Mouse (Mus musculus) bone marrow, adult 2 months (tissue): ENCODE results near the gene Ints5. TPM values are rescaled to one million over a fixed set of nuclear protein-coding genes. Genes with fewer than 3 reads are reported as not detected.

ENCODE experiments used
- H3K27ac ChIP-seq: fragments of 200-500 bp; 2 replicates; pipeline ENCODE4 v1.5.1; 2012; ENCODE audit warnings: low read depth, mild to moderate bottlenecking, control low read depth, inconsistent platforms, low read length; ENCODE audit not compliant: control insufficient read depth, poor library complexity, insufficient read depth
- H3K4me1 ChIP-seq: fragments of 200-500 bp; 2 replicates; pipeline ENCODE4 v1.6.1; 2011; ENCODE audit warnings: low read length; ENCODE audit not compliant: control insufficient read depth, insufficient read depth
- H3K4me3 ChIP-seq: fragments of 200-500 bp; replicated peaks from 2 replicates; pipeline ENCODE3; 2011; ENCODE audit warnings: mild to moderate bottlenecking, low read depth, low read length, control low read depth; ENCODE audit not compliant: control insufficient read depth
- CTCF ChIP-seq: fragments of 200-500 bp; IDR thresholded peaks from 2 replicates; pipeline ENCODE4 v1.5.1; 2011; ENCODE audit warnings: low read length, control low read depth; ENCODE audit not compliant: control insufficient read depth, insufficient read depth
- POLR2A ChIP-seq: fragments of 200-500 bp; IDR thresholded peaks from 2 replicates; pipeline ENCODE4 v1.6.1; 2011; ENCODE audit warnings: low read depth, mild to moderate bottlenecking, control low read depth, low read length, borderline replicate concordance; ENCODE audit not compliant: control insufficient read depth
- WGBS: fragments of 180-500 bp; shearing (Covaris S2); methylation state at CpG from one replicate; pipeline ENCODE4 v1.1.7; 2018; 5-methylcytosine and 5-hydroxymethylcytosine counted together
- polyA plus RNA-seq: library from polyadenylated mRNA; stranded (reverse); fragments of >200 nt; gene quantifications from 2 replicates; pipeline ENCODE4 v1.2.4, GENCODE M21; 2011; ENCODE audit warnings: low replicate concordance; ENCODE audit not compliant: missing spikeins, insufficient read depth, insufficient read length

Ints5 gene
- 6.7 and 12.1 TPM in 2 replicates for polyA plus RNA-seq

DNA sequence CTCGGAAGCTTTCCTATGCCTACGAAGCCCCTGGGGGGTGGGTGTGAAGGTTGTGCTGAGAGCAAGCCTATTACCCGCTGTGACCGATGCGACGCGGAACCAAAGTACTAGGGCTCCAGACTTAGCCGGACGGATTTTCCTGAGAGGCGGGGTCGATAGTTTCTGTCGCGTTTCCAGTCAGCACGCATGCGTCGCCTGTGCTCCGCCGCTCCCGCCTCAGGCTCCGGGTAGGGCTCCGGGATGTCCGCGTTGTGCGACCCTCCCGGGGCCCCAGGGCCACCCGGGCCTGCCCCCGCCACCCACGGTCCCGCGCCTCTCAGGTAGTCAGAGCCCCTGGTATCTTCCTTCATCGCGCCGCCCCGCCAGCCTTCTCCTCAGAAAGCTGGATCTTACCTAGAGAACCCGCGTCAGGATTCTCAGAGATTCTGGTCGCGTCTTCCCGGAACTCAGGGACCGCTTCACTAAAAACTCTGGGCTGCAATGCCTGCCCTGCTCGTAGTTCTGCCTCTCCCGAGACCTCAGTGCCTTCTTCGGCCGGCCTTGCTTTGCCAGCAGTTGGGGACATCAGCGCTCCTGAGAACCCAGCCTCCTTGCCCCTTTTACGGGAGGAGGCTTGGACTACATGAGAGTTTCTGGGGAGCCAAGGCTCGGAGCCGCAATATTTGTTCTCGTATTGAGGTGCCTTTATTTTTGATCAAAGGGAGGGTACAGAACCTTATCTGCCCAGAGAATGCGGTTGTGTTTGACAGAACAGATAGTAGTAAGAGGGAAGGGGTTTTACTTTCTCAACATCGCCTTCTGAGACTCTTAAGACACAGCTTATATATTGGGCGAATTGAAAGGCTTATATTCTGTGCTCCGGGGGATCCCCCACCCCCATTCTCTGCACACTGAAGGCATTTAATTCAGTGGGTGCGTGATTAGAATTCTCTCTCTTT lies at the start of gene Ints5:
Gene Ints5, plus strand, starts transcription at position 177 of the 938 bp plus-strand sequence.
- TF ChIP-seq CTCF (no peak), POLR2A (peak; percentile 77)
- Histone ChIP-seq H3K4me3 (peak within 1 kb of the TSS; percentile 71), H3K27ac (peak within 1 kb of the TSS; percentile 64), H3K4me1 (peaks cover 5% of the 10 kb centered on the region; the same call in 1 of the 2 replicates)
- 1% methylated on average over 54 of the region's 54 CpGs for WGBS

DNA sequence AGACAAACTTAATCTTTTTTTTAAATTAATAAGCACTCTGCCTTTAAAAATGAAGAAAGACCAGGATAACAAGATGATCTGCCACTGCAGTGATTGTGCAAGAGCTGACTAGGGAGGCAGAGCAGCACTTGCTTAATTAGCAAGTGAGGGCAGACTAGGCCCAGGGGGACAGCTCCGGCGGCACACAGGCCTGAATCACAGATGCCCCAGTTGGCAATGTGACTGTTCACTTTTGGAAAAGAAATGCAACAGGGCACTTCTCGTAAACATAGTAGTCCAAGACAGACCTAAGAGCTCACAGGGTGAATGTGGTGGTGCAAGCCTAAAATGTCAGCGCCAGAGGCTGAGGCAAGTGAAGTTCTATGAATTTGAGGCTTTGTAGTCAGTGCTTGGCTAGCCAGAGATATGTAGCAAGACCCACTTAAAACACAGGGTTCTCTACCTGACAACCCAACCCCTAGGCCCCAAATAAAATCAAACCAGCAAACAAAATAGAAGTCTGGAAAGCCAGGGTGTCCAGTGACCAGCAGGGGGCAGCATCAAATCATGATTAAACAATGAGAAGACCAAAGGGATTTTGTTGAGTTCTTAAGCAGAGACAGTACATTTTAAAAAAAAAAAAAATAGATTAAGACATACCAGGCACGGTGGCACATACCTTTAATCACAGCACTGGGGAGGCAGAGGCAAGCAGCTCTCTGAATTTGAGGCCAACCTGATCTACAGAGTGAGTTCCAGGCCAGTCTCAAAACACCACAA lies 48.3 kb upstream of the Ints5 start:
- H3K4me3 ChIP-seq = no peak overlapping the region
- TF ChIP-seq POLR2A (no peak), CTCF (peak; percentile 39)
- H3K27ac ChIP-seq = no peak overlapping the region
- H3K4me1 ChIP-seq = no peaks in the 10 kb centered on the region; the same call in 1 of the 2 replicates
- 56% methylated on average over 5 of the region's 5 CpGs for WGBS

DNA sequence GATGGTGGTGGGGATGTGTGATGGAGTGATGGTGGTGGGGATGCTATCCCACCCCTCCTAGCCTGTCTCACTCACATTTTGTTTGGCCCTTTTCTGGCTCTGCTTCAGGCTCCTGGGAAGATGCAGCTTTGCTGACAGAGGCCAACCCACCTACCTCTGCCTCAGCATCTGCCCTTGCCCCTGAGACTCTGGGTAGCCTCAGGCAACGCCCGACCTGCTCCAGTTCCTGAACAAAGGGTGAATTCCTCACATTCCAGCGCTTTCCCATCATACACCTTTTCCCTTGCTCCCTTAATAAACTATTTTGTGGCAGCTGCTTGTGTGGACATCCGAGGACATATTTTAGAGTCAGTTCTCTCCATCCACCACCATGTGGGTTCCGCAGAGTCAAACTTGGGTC lies 44.4 kb upstream of the Ints5 start:
- H3K27ac ChIP-seq = no peak overlapping the region
- TF ChIP-seq POLR2A (no peak), CTCF (no peak)
- H3K4me3 ChIP-seq = no peak overlapping the region
- no peaks in the 10 kb centered on the region for H3K4me1 ChIP-seq
- 86% methylated on average over 5 of the region's 5 CpGs for WGBS

- WGBS = 59% methylated on average over 7 of the region's 7 CpGs
Observed at GRCm38 (mm10) chr19:8850402-8850901, 42.4 kb upstream of the Ints5 start, which contains the start of gene Lrrn4cl. Gene Lrrn4cl, plus strand, starts transcription at chr19:8850768.

GRCm38 (mm10) chr19:8851639-8852038 lies 41.2 kb upstream of the Ints5 start:
- Histone ChIP-seq H3K4me3 (no peak overlapping the region), H3K27ac (no peak overlapping the region), H3K4me1 (no peaks in the 10 kb centered on the region)
- 69% methylated on average over 7 of the region's 7 CpGs for WGBS
- no peak for TF ChIP-seq CTCF
- TF ChIP-seq POLR2A = no peak

More at GRCm38 (mm10) chr19:8850402-8850901, 42.4 kb upstream of the Ints5 start, which contains the start of gene Lrrn4cl:
- no peak within 1 kb of the TSS for H3K27ac ChIP-seq
- H3K4me3 ChIP-seq = no peak within 1 kb of the TSS
- no peaks in the 10 kb centered on the region for H3K4me1 ChIP-seq
- TF ChIP-seq POLR2A (no peak), CTCF (no peak)

- H3K4me1 ChIP-seq = no peaks in the 10 kb centered on the region
- WGBS = 74% methylated on average over 10 of the region's 10 CpGs
- TF ChIP-seq POLR2A (no peak), CTCF (no peak)
- H3K4me3 ChIP-seq = no peak overlapping the region
- H3K27ac ChIP-seq = no peak overlapping the region
Observed at GRCm38 (mm10) chr19:8852236-8852928, 40.4 kb upstream of the Ints5 start.

GRCm38 (mm10) chr19:8853117-8853516 lies 39.7 kb upstream of the Ints5 start:
- 81% methylated on average over 3 of the region's 3 CpGs for WGBS
- Histone ChIP-seq H3K4me3 (no peak overlapping the region), H3K4me1 (no peaks in the 10 kb centered on the region), H3K27ac (no peak overlapping the region)
- TF ChIP-seq POLR2A = no peak
- TF ChIP-seq CTCF = no peak
